Mouse (Mus musculus) heart, embryonic 10.5 days (tissue): ENCODE results near the gene Rtl8b. TPM values are rescaled to one million over a fixed set of nuclear protein-coding genes. Genes with fewer than 3 reads are reported as not detected.
"Not testable (repeated sequence)": the region's sequence is repeated elsewhere in the genome, so short reads cannot be mapped to it uniquely, and the experiment has no call there.

ENCODE experiments used
- DNase-seq: peaks from one replicate; pipeline ENCODE4 v3.0.0-alpha.2; 2017; ENCODE audit warnings: low spot score
- H3K27ac ChIP-seq: fragments of 300-500 bp; sonication (generic); 2 replicates; pipeline ENCODE4 v1.5.1; 2016; ENCODE audit warnings: mild to moderate bottlenecking
- H3K27me3 ChIP-seq: fragments of 300-500 bp; sonication (generic); 2 replicates; pipeline ENCODE4 v1.6.1; 2016; ENCODE audit warnings: mild to moderate bottlenecking; ENCODE audit not compliant: poor library complexity, insufficient read depth, severe bottlenecking
- H3K36me3 ChIP-seq: fragments of 300-500 bp; sonication (generic); 2 replicates; pipeline ENCODE4 v1.6.1; 2016; ENCODE audit warnings: mild to moderate bottlenecking, moderate library complexity
- H3K4me1 ChIP-seq: fragments of 300-500 bp; sonication (generic); 2 replicates; pipeline ENCODE4 v1.6.1; 2016; ENCODE audit warnings: mild to moderate bottlenecking
- H3K4me3 ChIP-seq: fragments of 300-500 bp; sonication (generic); 2 replicates; pipeline ENCODE4 v1.5.1; 2016; ENCODE audit warnings: mild to moderate bottlenecking, moderate library complexity
- H3K9me3 ChIP-seq: fragments of 300-500 bp; sonication (generic); 2 replicates; pipeline ENCODE4 v1.6.1; 2016; ENCODE audit warnings: mild to moderate bottlenecking, moderate library complexity
- WGBS: fragments of 180-500 bp; shearing (Covaris S2); methylation state at CpG from one replicate; pipeline ENCODE4 v1.1.7; 2016; 5-methylcytosine and 5-hydroxymethylcytosine counted together
- polyA plus RNA-seq: library from polyadenylated mRNA; unstranded; fragments of >200 nt; fragmentation: Nextera tagmentation; extraction: Ambion mirVana; gene quantifications from 2 replicates; pipeline ENCODE4 v1.2.1, GENCODE M21; 2016

Rtl8b gene
- polyA plus RNA-seq = 65.5 and 75.6 TPM in 2 replicates

GRCm38 (mm10) chrX:53670294-53670693 lies at the start of gene Rtl8b:
Gene Rtl8b, minus strand, starts transcription at chrX:53670408.
- Histone ChIP-seq H3K9me3 (no peaks in the 10 kb centered on the region), H3K36me3 (no peaks in the 10 kb centered on the region), H3K27me3 (no peaks in the 10 kb centered on the region), H3K4me1 (no peaks in the 10 kb centered on the region), H3K4me3 (peak within 1 kb of the TSS; percentile 40; the same call in 1 of the 2 replicates), H3K27ac (0 out of 2 replicates have a peak within 1 kb of the TSS, but pooled peaks have one; percentile 29)
- 17% methylated on average over 13 of the region's 15 CpGs for WGBS
- DNase-seq = peak; percentile 92

- 17% methylated on average over 49 of the region's 49 CpGs for WGBS
These were observed 46.3 kb upstream of the Rtl8b start for GRCm38 (mm10) chrX:53716323-53717182.

GRCm38 (mm10) chrX:53715942-53716322 lies 45.7 kb upstream of the Rtl8b start:
- no peaks in the 10 kb centered on the region for H3K36me3 ChIP-seq
- peak overlapping the region; percentile 47 for H3K4me3 ChIP-seq
- H3K27ac ChIP-seq = peak overlapping the region; percentile 64; the same call in 1 of the 2 replicates
- 23% methylated on average over 2 of the region's 2 CpGs for WGBS
- H3K27me3 ChIP-seq = no peaks in the 10 kb centered on the region
- no peaks in the 10 kb centered on the region for H3K4me1 ChIP-seq
- no peaks in the 10 kb centered on the region for H3K9me3 ChIP-seq
- DNase-seq = no peak

More at GRCm38 (mm10) chrX:53716323-53717182, 46.3 kb upstream of the Rtl8b start:
- Histone ChIP-seq H3K4me3 (peak overlapping the region; percentile 47), H3K4me1 (no peaks in the 10 kb centered on the region), H3K36me3 (no peaks in the 10 kb centered on the region), H3K27me3 (no peaks in the 10 kb centered on the region), H3K9me3 (no peaks in the 10 kb centered on the region), H3K27ac (peak overlapping the region; percentile 64; the same call in 1 of the 2 replicates)
- DNase-seq = no peak

GRCm38 (mm10) chrX:53702673-53703072 lies 32.5 kb upstream of the Rtl8b start:
- Histone ChIP-seq H3K4me3 (no peak overlapping the region), H3K4me1 (no peaks in the 10 kb centered on the region), H3K9me3 (no peaks in the 10 kb centered on the region), H3K36me3 (no peaks in the 10 kb centered on the region), H3K27ac (no peak overlapping the region), H3K27me3 (no peaks in the 10 kb centered on the region)
- no peak for DNase-seq
- 63% methylated on average over 3 of the region's 3 CpGs for WGBS

- Histone ChIP-seq H3K4me3 (no peak overlapping the region), H3K27ac (no peak overlapping the region), H3K4me1 (no peaks in the 10 kb centered on the region), H3K9me3 (no peaks in the 10 kb centered on the region), H3K27me3 (no peaks in the 10 kb centered on the region), H3K36me3 (no peaks in the 10 kb centered on the region)
- no peak for DNase-seq
- WGBS = 83% methylated on average over 2 of the region's 2 CpGs
These were observed 29.0 kb upstream of the Rtl8b start for GRCm38 (mm10) chrX:53699225-53699624.

GRCm38 (mm10) chrX:53694008-53694777 lies 24.0 kb upstream of the Rtl8b start:
- no peaks in the 10 kb centered on the region for H3K27me3 ChIP-seq
- H3K27ac ChIP-seq = no peak overlapping the region
- H3K4me3 ChIP-seq = no peak overlapping the region
- no peaks in the 10 kb centered on the region for H3K36me3 ChIP-seq
- H3K9me3 ChIP-seq = no peaks in the 10 kb centered on the region
- WGBS = 76% methylated on average over 9 of the region's 9 CpGs
- H3K4me1 ChIP-seq = no peaks in the 10 kb centered on the region
- no peak for DNase-seq

GRCm38 (mm10) chrX:53693141-53693540 lies 22.9 kb upstream of the Rtl8b start:
- WGBS = 64% methylated on average over 2 of the region's 2 CpGs

GRCm38 (mm10) chrX:53692065-53692464 lies 21.9 kb upstream of the Rtl8b start:
- no peaks in the 10 kb centered on the region for H3K27me3 ChIP-seq
- no peak overlapping the region for H3K27ac ChIP-seq
- no peaks in the 10 kb centered on the region for H3K9me3 ChIP-seq
- 40% methylated on average over 2 of the region's 2 CpGs for WGBS
- H3K4me1 ChIP-seq = no peaks in the 10 kb centered on the region
- DNase-seq = no peak
- H3K36me3 ChIP-seq = no peaks in the 10 kb centered on the region
- H3K4me3 ChIP-seq = no peak overlapping the region

More at GRCm38 (mm10) chrX:53693141-53693540, 22.9 kb upstream of the Rtl8b start:
- Histone ChIP-seq H3K4me1 (no peaks in the 10 kb centered on the region), H3K9me3 (no peaks in the 10 kb centered on the region), H3K4me3 (no peak overlapping the region), H3K36me3 (no peaks in the 10 kb centered on the region), H3K27me3 (no peaks in the 10 kb centered on the region), H3K27ac (no peak overlapping the region)
- DNase-seq = no peak

GRCm38 (mm10) chrX:53684676-53685075 lies 14.5 kb upstream of the Rtl8b start:
- DNase-seq = not testable (repeated sequence)

GRCm38 (mm10) chrX:53682650-53683049 lies 12.4 kb upstream of the Rtl8b start:
- DNase-seq, H3K4me1 ChIP-seq: not testable (repeated sequence)
- WGBS = 52% methylated on average over 2 of the region's 3 CpGs

More at GRCm38 (mm10) chrX:53684676-53685075, 14.5 kb upstream of the Rtl8b start:
- not testable (repeated sequence) for H3K27me3 ChIP-seq, H3K4me1 ChIP-seq, H3K27ac ChIP-seq, H3K36me3 ChIP-seq, H3K9me3 ChIP-seq, H3K4me3 ChIP-seq
- WGBS = 70% methylated on average over 2 of the region's 4 CpGs

GRCm38 (mm10) chrX:53676943-53677342 lies 6.7 kb upstream of the Rtl8b start:
- H3K36me3 ChIP-seq, DNase-seq, H3K9me3 ChIP-seq, H3K4me1 ChIP-seq, H3K27me3 ChIP-seq, H3K27ac ChIP-seq, H3K4me3 ChIP-seq: not testable (repeated sequence)
- WGBS = 22% methylated on average over 2 of the region's 2 CpGs

More at GRCm38 (mm10) chrX:53682650-53683049, 12.4 kb upstream of the Rtl8b start:
- not testable (repeated sequence) for H3K27me3 ChIP-seq, H3K4me3 ChIP-seq, H3K27ac ChIP-seq, H3K9me3 ChIP-seq, H3K36me3 ChIP-seq

- H3K27ac ChIP-seq = 0 out of 2 replicates have a peak overlapping the region, but pooled peaks have one; percentile 29
- H3K27me3 ChIP-seq, H3K4me1 ChIP-seq, H3K36me3 ChIP-seq, DNase-seq, H3K9me3 ChIP-seq: not testable (repeated sequence)
- peak overlapping the region; percentile 40; the same call in 1 of the 2 replicates for H3K4me3 ChIP-seq
- 26% methylated on average over 3 of the region's 4 CpGs for WGBS
These were observed 488 bp upstream of the Rtl8b start for GRCm38 (mm10) chrX:53670696-53671095.
